ENCODE assay signal across 25 mouse cellular contexts in the genomic region with DNA sequence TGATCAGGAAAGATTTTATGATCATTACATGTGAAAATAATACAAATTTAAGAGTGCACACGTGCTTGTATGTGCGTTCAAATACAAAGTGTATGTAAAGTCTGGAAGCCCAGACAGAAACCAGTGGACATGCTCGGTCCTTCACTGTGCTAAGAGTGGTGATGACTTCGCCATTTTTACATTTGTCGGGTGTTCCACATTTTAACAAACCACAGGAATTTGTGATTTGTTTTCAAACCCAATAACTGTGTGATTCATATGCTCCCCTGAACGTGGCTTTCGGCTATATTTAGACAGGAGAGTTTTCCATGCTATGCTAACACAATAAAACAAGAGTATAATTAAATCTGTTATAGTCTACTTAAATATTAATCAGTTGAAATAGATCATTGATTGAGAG. TPM values are rescaled to one million over a fixed set of nuclear protein-coding genes. Genes with fewer than 3 reads are reported as not detected.
DNase-seq lines count a peak whose midpoint lies in the region; ATAC-seq and TF ChIP-seq lines count a peak whose summit lies in the region.
"Had no signal": no experiment of that assay in that cellular context is flagged by ENCODE, and none has a peak within 500 bp of the region (broad histone marks: within the 10 kb centered on the region; RNA-seq: fewer than 3 reads in every experiment).

No protein-coding gene starts in this region.

- H3K27me3 ChIP-seq in C2C12 (ENCODE audit: control insufficient read depth, insufficient read depth, insufficient read length), result no peaks in the 10 kb centered on the region
- no peaks in the 10 kb centered on the region for H3K27me3 ChIP-seq in hindbrain, embryonic 16.5 days (replicated peaks; ENCODE audit: control insufficient read depth, insufficient read depth, low read length)
- H3K27me3 ChIP-seq in hindbrain, embryonic 10.5 days (ENCODE audit: insufficient read depth, poor library complexity, severe bottlenecking), result no peaks in the 10 kb centered on the region
- H3K27me3 ChIP-seq: embryonic facial prominence, embryonic 12.5 days; forebrain, embryonic 12.5 days had no signal

- peaks cover 6% of the 10 kb centered on the region for H3K4me1 ChIP-seq in embryonic fibroblast, embryonic 13.5 days (ENCODE audit: control insufficient read depth, insufficient read depth, low read length)
- H3K4me1 ChIP-seq in hindbrain, embryonic 16.5 days (ENCODE audit: control insufficient read depth, insufficient read depth, low read depth, low read length), result peaks cover 5% of the 10 kb centered on the region
- peaks cover 44% of the 10 kb centered on the region for H3K4me1 ChIP-seq in hindbrain, embryonic 10.5 days (replicated peaks)

- H3K4me3 ChIP-seq in C2C12 (ENCODE audit: insufficient read depth, poor library complexity, severe bottlenecking), result no peak overlapping the region
- no peak overlapping the region for H3K4me3 ChIP-seq in embryonic fibroblast, embryonic 13.5 days (ENCODE audit: insufficient read depth, low read length)
- H3K4me3 ChIP-seq in hindbrain, embryonic 16.5 days (ENCODE audit: low read length), result no peak overlapping the region
- no peak overlapping the region for H3K4me3 ChIP-seq in hindbrain, embryonic 10.5 days
- H3K4me3 ChIP-seq: embryonic facial prominence, embryonic 10.5 days; embryonic facial prominence, embryonic 12.5 days; erythroblast, embryonic 14.5 days; forebrain, embryonic 10.5 days; forebrain, embryonic 12.5 days had no signal

- no peak for ATAC-seq in hindbrain, embryonic 16.5 days
- ATAC-seq: activated CD4-positive, CD25-positive, alpha-beta regulatory T cell, adult 4 months; forebrain, embryonic 14.5 days; forebrain, embryonic 16.5 days had no signal

- intact Hi-C loops in left cerebral cortex, postnatal 25 days (cut with DNase I), result no loop called here

- H3K79me3 ChIP-seq in C2C12 (ENCODE audit: low read depth), result peaks cover 3% of the 10 kb centered on the region

- no peak overlapping the region for H3K4me2 ChIP-seq in hindbrain, embryonic 16.5 days (ENCODE audit: low read length)
- H3K4me2 ChIP-seq: embryonic facial prominence, embryonic 12.5 days; forebrain, embryonic 12.5 days had no signal

- H3K9ac ChIP-seq in hindbrain, embryonic 16.5 days (ENCODE audit: low read depth, low read length), result no peak overlapping the region
- H3K9ac ChIP-seq: embryonic facial prominence, embryonic 12.5 days; forebrain, embryonic 12.5 days had no signal

- peak overlapping the region; percentile 27; the same call in 1 of the 2 replicates for H3K27ac ChIP-seq in embryonic fibroblast, embryonic 13.5 days (ENCODE audit: insufficient read depth, low read length)
- H3K27ac ChIP-seq in hindbrain, embryonic 16.5 days (ENCODE audit: low read depth, low read length), result no peak overlapping the region
- H3K27ac ChIP-seq in hindbrain, embryonic 10.5 days, result no peak overlapping the region
- H3K27ac ChIP-seq: embryonic facial prominence, embryonic 10.5 days; embryonic facial prominence, embryonic 12.5 days; forebrain, embryonic 10.5 days; forebrain, embryonic 12.5 days had no signal

- no peak for TF ChIP-seq CTCF in C2C12 (IDR thresholded peaks at IDR 0.05; ENCODE audit: control insufficient read depth, insufficient read depth, insufficient read length)
- no peak for TF ChIP-seq CTCF in embryonic fibroblast, embryonic 13.5 days (IDR thresholded peaks at IDR 0.05; ENCODE audit: borderline replicate concordance, insufficient read depth, low read length)

- peak; percentile 77 for DNase-seq in NIH3T3 (ENCODE audit: low read depth)
- DNase-seq in left cerebral cortex, postnatal 25 days (ENCODE audit: low spot score in 2 of 2), result no peak
- no peak for DNase-seq in ovary, postnatal 10 days (ENCODE audit: low spot score)
- DNase-seq in hindbrain, embryonic 10.5 days (ENCODE audit: low spot score), result no peak
- DNase-seq: adrenal gland, adult 8-10 months; adrenal gland, postnatal 14 days; adrenal gland, postnatal 36 days; B cell, adult 2 months; cerebellum, adult 11-12 months; cerebellum, adult 2 months; cerebellum, adult 9-10 months; cerebellum, postnatal 10 days; cerebellum, postnatal 25 days had no signal

- 87% methylated on average over 7 of the region's 7 CpGs for WGBS in hindbrain, embryonic 16.5 days
- 91% methylated on average over 7 of the region's 7 CpGs for WGBS in hindbrain, embryonic 10.5 days

- peaks cover 13% of the 10 kb centered on the region for H3K79me2 ChIP-seq in C2C12 (ENCODE audit: control insufficient read depth, insufficient read depth)

- H3ac ChIP-seq in C2C12 (ENCODE audit: control insufficient read depth, insufficient read length, low read depth), result no peak overlapping the region

- H3K36me3 ChIP-seq in C2C12 (ENCODE audit: control insufficient read depth, insufficient read depth), result no peaks in the 10 kb centered on the region
- H3K36me3 ChIP-seq in hindbrain, embryonic 16.5 days (ENCODE audit: control insufficient read depth, insufficient read depth, low read length), result no peaks in the 10 kb centered on the region
- peaks cover 30% of the 10 kb centered on the region for H3K36me3 ChIP-seq in hindbrain, embryonic 10.5 days

- H3K9me3 ChIP-seq in hindbrain, embryonic 16.5 days (ENCODE audit: control insufficient read depth, low read length), result no peaks in the 10 kb centered on the region
- no peaks in the 10 kb centered on the region for H3K9me3 ChIP-seq in hindbrain, embryonic 10.5 days
- H3K9me3 ChIP-seq: embryonic facial prominence, embryonic 10.5 days; embryonic facial prominence, embryonic 12.5 days; forebrain, embryonic 10.5 days; forebrain, embryonic 12.5 days had no signal

- no peak for TF ChIP-seq POLR2A in embryonic fibroblast, embryonic 13.5 days (IDR thresholded peaks at IDR 0.05; ENCODE audit: low read depth, low read length)

TF ChIP-seq in C2C12, 6 proteins besides CTCF, POLR2A, EP300 and RAD21:
- TF ChIP-seq FOSL1 (IDR thresholded peaks at IDR 0.05; ENCODE audit: insufficient read depth, low read length, poor library complexity, severe bottlenecking) (peak; percentile 10), MAX (IDR thresholded peaks at IDR 0.05) (no peak)
TF ChIP-seq in C2C12: peak in this region for 1.

RNA-seq across cellular contexts. Expression of a gene that starts 25.5 kb away (rescaled TPM):
- 1.9 TPM for polyA plus RNA-seq in C2C12 (2012; fragmentation: generic; extraction: Trizol)
- polyA plus RNA-seq in embryonic fibroblast, embryonic 13.5 days (2011; ENCODE audit: insufficient read length, low read depth, missing spikeins), result 20.9 and 26.4 TPM in 2 replicates
- total RNA-seq in left cerebral cortex, postnatal 25 days (2021), result 100 to 1,000 TPM; 177 to 192 TPM
- 37.7 and 40.8 TPM in 2 replicates for polyA plus RNA-seq in hindbrain, embryonic 16.5 days (2015; fragmentation: Nextera tagmentation; extraction: Ambion mirVana)
- polyA plus RNA-seq in hindbrain, embryonic 10.5 days (2016; fragmentation: Nextera tagmentation; extraction: Ambion mirVana), result 25.4 and 30.4 TPM in 2 replicates
- total RNA-seq: MEL had no signal
- polyA plus RNA-seq: erythroblast, embryonic 14.5 days had no signal
